Mouse (Mus musculus) cerebellum, adult 11-12 months (tissue): Measurements from ENCODE around the gene Otop3.

Source experiments
- DNase-seq: peaks from one replicate; pipeline ENCODE4 v3.0.0; 2022

Otop3 gene

GRCm38 (mm10) chr11:115319704-115320383, 14.7 kb upstream of the Otop3 start:
- DNase-seq, result peak; percentile 66

- peak; percentile 56 for DNase-seq
Observed at GRCm38 (mm10) chr11:115321906-115322693, 12.4 kb upstream of the Otop3 start, which contains the start of gene Ush1g. Gene Ush1g, minus strand, starts transcription at chr11:115322041.

GRCm38 (mm10) chr11:115323354-115323753, 11.2 kb upstream of the Otop3 start:
- DNase-seq, result no peak

- DNase-seq, result no peak
Observed at GRCm38 (mm10) chr11:115326730-115327129, 7.8 kb upstream of the Otop3 start.

GRCm38 (mm10) chr11:115329339-115329738, 5.2 kb upstream of the Otop3 start:
- no peak for DNase-seq

- no peak for DNase-seq
Observed at GRCm38 (mm10) chr11:115335223-115335622, 692 bp downstream of the Otop3 start.

GRCm38 (mm10) chr11:115336115-115336514, 1.6 kb downstream of the Otop3 start:
- no peak for DNase-seq

GRCm38 (mm10) chr11:115337350-115337749, 2.8 kb downstream of the Otop3 start:
- DNase-seq, result no peak

- DNase-seq, result no peak
Observed at GRCm38 (mm10) chr11:115337826-115338225, 3.3 kb downstream of the Otop3 start.

- no peak for DNase-seq
Observed at GRCm38 (mm10) chr11:115341246-115341645, 6.7 kb downstream of the Otop3 start.

GRCm38 (mm10) chr11:115341866-115342265, 7.3 kb downstream of the Otop3 start:
- DNase-seq, result no peak

- DNase-seq, result no peak
Observed at GRCm38 (mm10) chr11:115344967-115345366, 10.4 kb downstream of the Otop3 start.

GRCm38 (mm10) chr11:115345515-115345914, 11.0 kb downstream of the Otop3 start:
- no peak for DNase-seq

- no peak for DNase-seq
Observed at GRCm38 (mm10) chr11:115348681-115349248, 14.2 kb downstream of the Otop3 start.

- DNase-seq, result no peak
Observed at GRCm38 (mm10) chr11:115349976-115350375, 15.4 kb downstream of the Otop3 start.

- DNase-seq, result no peak
Observed at GRCm38 (mm10) chr11:115353375-115353774, 18.8 kb downstream of the Otop3 start.

- peak; percentile 68 for DNase-seq
Observed at GRCm38 (mm10) chr11:115354183-115354582, 19.7 kb downstream of the Otop3 start.

GRCm38 (mm10) chr11:115358468-115358867, 23.9 kb downstream of the Otop3 start:
- DNase-seq, result peak; percentile 79

- no peak for DNase-seq
Observed at GRCm38 (mm10) chr11:115359293-115359692, 24.8 kb downstream of the Otop3 start.

- no peak for DNase-seq
Observed at GRCm38 (mm10) chr11:115359726-115360125, 25.2 kb downstream of the Otop3 start.

GRCm38 (mm10) chr11:115364136-115364535, 29.6 kb downstream of the Otop3 start:
- no peak for DNase-seq

- DNase-seq, result peak; percentile 64
Observed at GRCm38 (mm10) chr11:115366039-115366705, 31.6 kb downstream of the Otop3 start.

- DNase-seq, result peak; percentile 79
Observed at GRCm38 (mm10) chr11:115366706-115367394, 32.3 kb downstream of the Otop3 start.
